Mouse (Mus musculus): Measurements from ENCODE around the gene Egfem1. TPM values are rescaled to one million over a fixed set of nuclear protein-coding genes. Genes with fewer than 3 reads are reported as not detected.

The Egfem1 gene
- polyA plus RNA-seq, 1 experiment from 2014 or later, result 1.4 TPM

DNA sequence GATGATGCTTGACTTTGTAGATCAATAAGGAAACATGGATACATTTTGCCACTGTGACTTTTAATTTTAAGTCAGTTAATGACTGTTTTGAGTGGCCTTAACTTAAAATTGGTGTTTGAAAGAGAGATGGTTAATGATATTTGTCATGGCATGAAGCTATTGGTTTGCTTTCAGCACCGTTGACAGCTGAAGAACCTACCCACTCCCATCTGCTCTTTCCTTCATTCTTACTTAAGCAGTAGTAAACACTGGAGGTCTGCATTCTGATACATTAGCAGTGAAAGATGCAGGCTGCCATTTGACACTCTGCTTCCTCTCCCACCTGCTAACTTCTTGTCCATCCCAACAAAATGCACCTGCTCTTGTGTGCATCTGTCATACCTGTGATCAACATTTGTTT is 537.8 kb downstream of the Egfem1 start:
- WGBS, result 83% methylated on average over 1 of the region's 1 CpGs
- H3K36me3 ChIP-seq (ENCODE audit: insufficient read depth, low read length), result no peaks in the 10 kb centered on the region
- H3K9me3 ChIP-seq (ENCODE audit: low read length), result no peaks in the 10 kb centered on the region
- no peak overlapping the region for H3K27ac ChIP-seq (ENCODE audit: low read length)
- ATAC-seq (ENCODE audit: low FRiP score, low TSS enrichment), result no peak
- no peak overlapping the region for H3K9ac ChIP-seq (replicated peaks; ENCODE audit: low read length)
- H3K4me3 ChIP-seq (ENCODE audit: low read length), result no peak overlapping the region
- H3K4me1 ChIP-seq (ENCODE audit: insufficient read depth, low read length), result no peaks in the 10 kb centered on the region
- H3K27me3 ChIP-seq (ENCODE audit: insufficient read depth, low read length), result no peaks in the 10 kb centered on the region
- no peak overlapping the region for H3K4me2 ChIP-seq (replicated peaks; ENCODE audit: low read depth, low read length)

DNA sequence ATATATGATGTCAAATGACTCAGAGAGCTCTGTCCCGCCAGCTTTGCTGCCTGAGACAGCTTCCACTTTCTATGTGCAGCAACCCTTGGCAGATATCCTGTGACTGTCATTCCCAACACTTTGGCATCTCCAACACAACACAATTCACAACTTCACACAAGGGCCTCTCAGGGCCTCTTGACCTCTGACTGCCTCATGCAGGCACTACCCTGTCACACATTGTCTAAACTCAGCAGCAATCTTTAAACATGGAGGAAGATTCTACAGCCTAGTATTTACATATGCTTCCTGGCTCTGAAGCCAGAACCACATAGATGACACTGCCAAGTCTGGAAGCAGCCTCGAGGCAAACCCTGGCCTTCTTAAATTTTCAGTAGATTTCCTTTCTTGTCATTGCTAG is 558.0 kb downstream of the Egfem1 start:
- no peaks in the 10 kb centered on the region for H3K36me3 ChIP-seq (ENCODE audit: insufficient read depth, low read length)
- no peak overlapping the region for H3K27ac ChIP-seq (ENCODE audit: low read length)
- no peak overlapping the region for H3K4me3 ChIP-seq (ENCODE audit: low read length)
- H3K4me2 ChIP-seq (replicated peaks; ENCODE audit: low read depth, low read length), result no peak overlapping the region
- no peaks in the 10 kb centered on the region for H3K4me1 ChIP-seq (ENCODE audit: insufficient read depth, low read length)
- WGBS, result 65% methylated on average over 2 of the region's 2 CpGs
- no peaks in the 10 kb centered on the region for H3K27me3 ChIP-seq (ENCODE audit: insufficient read depth, low read length)
- no peak for ATAC-seq (ENCODE audit: low FRiP score, low TSS enrichment)
- H3K9me3 ChIP-seq (ENCODE audit: low read length), result no peaks in the 10 kb centered on the region
- H3K9ac ChIP-seq (replicated peaks; ENCODE audit: low read length), result no peak overlapping the region

DNA sequence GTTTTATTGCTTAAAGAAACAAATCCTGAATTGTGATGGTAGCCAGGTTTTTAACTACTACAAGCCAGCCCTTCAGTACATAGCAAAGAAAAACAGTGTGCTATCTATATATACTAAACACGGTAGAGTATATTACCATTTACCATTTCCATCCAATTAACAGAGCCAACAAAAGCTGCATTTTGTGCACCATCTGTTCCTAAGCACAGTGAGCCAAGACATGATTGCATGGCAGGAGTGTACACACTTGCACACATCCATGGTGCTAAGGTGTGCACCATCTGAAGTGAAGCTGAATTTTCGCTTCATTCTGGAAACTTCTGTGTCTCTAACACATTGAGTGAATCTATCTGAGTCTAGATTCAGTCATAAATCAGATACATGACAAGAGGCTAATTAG is 585.0 kb downstream of the Egfem1 start:
- 81% methylated on average over 2 of the region's 2 CpGs for WGBS
- no peak overlapping the region for H3K9ac ChIP-seq (replicated peaks; ENCODE audit: low read length)

DNA sequence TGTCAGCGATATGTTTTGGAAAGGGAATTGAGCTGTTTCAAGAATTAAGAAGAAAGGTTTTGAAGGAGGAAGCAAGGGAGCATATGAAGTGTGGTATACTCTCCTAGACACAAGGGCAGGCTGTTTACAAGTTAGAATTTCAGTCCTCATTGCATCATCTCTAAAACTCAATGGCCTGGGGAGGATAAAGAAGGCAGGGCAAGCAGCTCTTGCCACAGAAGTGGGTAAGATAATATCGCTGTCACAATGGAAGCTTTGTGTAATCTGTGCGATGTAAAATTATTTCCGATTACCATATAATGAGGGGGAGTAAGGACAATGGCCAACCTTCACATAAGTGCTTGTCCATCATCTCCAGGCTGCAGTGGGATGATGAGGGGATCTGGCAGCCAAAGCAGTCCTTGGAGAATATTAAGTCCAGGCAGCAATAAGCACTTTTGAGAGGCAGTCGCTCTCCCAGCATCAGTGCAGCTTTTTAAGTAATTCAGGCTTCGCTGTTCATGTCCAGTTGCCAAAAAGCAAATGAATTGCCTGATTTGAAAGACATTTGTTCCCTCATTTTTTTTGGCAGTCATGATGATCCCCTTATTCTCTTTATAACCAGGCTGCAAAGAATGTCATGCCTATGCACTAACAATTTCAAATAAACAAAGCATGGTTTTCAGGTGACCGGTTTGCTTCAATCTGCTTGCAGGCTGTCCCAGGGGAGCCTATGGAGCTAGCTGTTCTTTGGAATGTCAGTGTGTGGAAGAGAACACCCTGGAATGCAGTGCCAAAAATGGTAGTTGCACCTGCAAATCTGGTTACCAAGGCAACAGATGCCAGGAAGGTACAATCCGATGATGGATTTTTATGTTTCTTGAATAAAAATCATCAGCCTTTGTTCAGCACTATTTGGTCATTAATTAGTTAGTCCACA is 607.8 kb downstream of the Egfem1 start:
- Histone ChIP-seq H3K4me2 (replicated peaks; ENCODE audit: low read depth, low read length) (no peak overlapping the region), H3K27me3 (ENCODE audit: insufficient read depth, low read length) (no peaks in the 10 kb centered on the region), H3K27ac (ENCODE audit: low read length) (no peak overlapping the region), H3K9me3 (ENCODE audit: low read length) (no peaks in the 10 kb centered on the region), H3K4me1 (ENCODE audit: insufficient read depth, low read length) (no peaks in the 10 kb centered on the region), H3K36me3 (ENCODE audit: insufficient read depth, low read length) (no peaks in the 10 kb centered on the region), H3K4me3 (ENCODE audit: low read length) (no peak overlapping the region), H3K9ac (replicated peaks; ENCODE audit: low read length) (no peak overlapping the region)
- WGBS, result 91% methylated on average over 8 of the region's 8 CpGs
- ATAC-seq (ENCODE audit: low FRiP score, low TSS enrichment), result no peak

More for the DNA sequence above, 585.0 kb downstream of the Egfem1 start:
- Histone ChIP-seq H3K4me1 (ENCODE audit: insufficient read depth, low read length) (no peaks in the 10 kb centered on the region), H3K4me3 (ENCODE audit: low read length) (no peak overlapping the region), H3K27me3 (ENCODE audit: insufficient read depth, low read length) (no peaks in the 10 kb centered on the region), H3K27ac (ENCODE audit: low read length) (no peak overlapping the region), H3K36me3 (ENCODE audit: insufficient read depth, low read length) (no peaks in the 10 kb centered on the region), H3K4me2 (replicated peaks; ENCODE audit: low read depth, low read length) (no peak overlapping the region), H3K9me3 (ENCODE audit: low read length) (no peaks in the 10 kb centered on the region)
- no peak for ATAC-seq (ENCODE audit: low FRiP score, low TSS enrichment)

DNA sequence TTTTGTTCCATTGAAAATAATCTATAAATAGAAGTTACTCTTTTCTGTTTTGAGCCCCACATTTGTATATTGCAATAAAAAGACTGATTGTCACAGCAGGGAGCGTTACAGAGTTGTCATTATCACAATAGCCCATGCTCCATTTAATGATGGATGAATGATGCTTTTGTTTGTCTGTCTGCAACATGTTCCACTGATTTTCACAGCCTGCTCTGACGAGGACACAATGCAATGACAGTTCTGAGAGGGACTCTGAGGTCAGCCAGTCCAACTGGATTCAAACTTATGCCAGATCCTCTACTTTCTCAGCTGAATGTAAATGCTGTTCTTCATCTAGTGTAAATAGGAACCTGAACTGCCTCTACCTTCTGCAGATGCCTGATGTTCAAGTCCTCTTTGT is 619.3 kb downstream of the Egfem1 start:
- H3K36me3 ChIP-seq (ENCODE audit: insufficient read depth, low read length), result no peaks in the 10 kb centered on the region
- no peak overlapping the region for H3K27ac ChIP-seq (ENCODE audit: low read length)
- ATAC-seq (ENCODE audit: low FRiP score, low TSS enrichment), result no peak
- no peak overlapping the region for H3K4me3 ChIP-seq (ENCODE audit: low read length)
- no peak overlapping the region for H3K4me2 ChIP-seq (replicated peaks; ENCODE audit: low read depth, low read length)
- H3K27me3 ChIP-seq (ENCODE audit: insufficient read depth, low read length), result no peaks in the 10 kb centered on the region
- no peak overlapping the region for H3K9ac ChIP-seq (replicated peaks; ENCODE audit: low read length)
- 66% methylated on average over 2 of the region's 2 CpGs for WGBS
- H3K4me1 ChIP-seq (ENCODE audit: insufficient read depth, low read length), result no peaks in the 10 kb centered on the region
- no peaks in the 10 kb centered on the region for H3K9me3 ChIP-seq (ENCODE audit: low read length)

DNA sequence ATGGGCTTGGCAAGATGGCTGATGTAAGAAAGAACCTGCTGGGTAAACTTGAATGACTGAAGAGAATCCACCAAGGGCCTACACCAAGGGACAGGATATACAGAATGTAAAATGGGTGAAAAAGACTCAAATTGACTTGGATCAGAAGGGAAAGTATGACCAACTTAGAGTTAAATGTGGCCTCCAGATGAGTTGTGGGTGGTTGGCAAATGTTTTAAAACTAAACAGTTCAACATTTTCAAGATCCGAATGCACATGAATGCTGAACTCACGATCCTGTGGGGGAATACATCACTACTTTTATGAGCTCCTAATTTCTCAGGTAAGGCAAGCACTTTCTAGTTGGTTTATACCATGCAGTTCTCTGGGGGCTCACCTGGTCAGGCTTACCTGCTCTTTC is 625.0 kb downstream of the Egfem1 start:
- no peak overlapping the region for H3K4me3 ChIP-seq (ENCODE audit: low read length)
- H3K4me1 ChIP-seq (ENCODE audit: insufficient read depth, low read length), result no peaks in the 10 kb centered on the region
- no peak overlapping the region for H3K9ac ChIP-seq (replicated peaks; ENCODE audit: low read length)
- no peaks in the 10 kb centered on the region for H3K27me3 ChIP-seq (ENCODE audit: insufficient read depth, low read length)
- H3K9me3 ChIP-seq (ENCODE audit: low read length), result no peaks in the 10 kb centered on the region
- H3K4me2 ChIP-seq (replicated peaks; ENCODE audit: low read depth, low read length), result no peak overlapping the region
- no peaks in the 10 kb centered on the region for H3K36me3 ChIP-seq (ENCODE audit: insufficient read depth, low read length)
- no peak for ATAC-seq (ENCODE audit: low FRiP score, low TSS enrichment)
- WGBS, result 84% methylated on average over 2 of the region's 2 CpGs
- no peak overlapping the region for H3K27ac ChIP-seq (ENCODE audit: low read length)

DNA sequence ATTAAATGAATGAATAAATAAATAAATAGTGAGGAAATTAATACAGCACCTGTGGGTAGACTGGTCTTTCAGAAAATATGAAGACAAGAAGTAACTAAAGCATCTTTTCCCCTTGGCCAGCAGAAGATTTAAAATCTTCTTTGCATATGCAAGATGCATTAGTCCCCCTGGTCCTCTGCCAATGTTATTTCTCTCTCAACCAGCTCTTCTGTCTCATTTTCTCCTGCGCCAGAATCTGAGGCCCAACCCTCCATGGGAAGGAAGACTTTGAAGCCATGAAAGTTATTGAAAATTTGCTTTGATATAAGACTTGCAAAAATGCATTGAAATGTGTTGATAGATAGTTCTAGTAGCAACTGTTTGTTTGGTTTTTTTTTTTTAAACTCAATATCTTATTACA is 625.6 kb downstream of the Egfem1 start:
- ATAC-seq (ENCODE audit: low FRiP score, low TSS enrichment), result no peak
- H3K27ac ChIP-seq (ENCODE audit: low read length), result no peak overlapping the region
- H3K36me3 ChIP-seq (ENCODE audit: insufficient read depth, low read length), result no peaks in the 10 kb centered on the region
- no peaks in the 10 kb centered on the region for H3K4me1 ChIP-seq (ENCODE audit: insufficient read depth, low read length)
- no peaks in the 10 kb centered on the region for H3K9me3 ChIP-seq (ENCODE audit: low read length)
- H3K9ac ChIP-seq (replicated peaks; ENCODE audit: low read length), result no peak overlapping the region
- H3K27me3 ChIP-seq (ENCODE audit: insufficient read depth, low read length), result no peaks in the 10 kb centered on the region
- WGBS, result 84% methylated on average over 1 of the region's 1 CpGs
- H3K4me2 ChIP-seq (replicated peaks; ENCODE audit: low read depth, low read length), result no peak overlapping the region
- H3K4me3 ChIP-seq (ENCODE audit: low read length), result no peak overlapping the region

DNA sequence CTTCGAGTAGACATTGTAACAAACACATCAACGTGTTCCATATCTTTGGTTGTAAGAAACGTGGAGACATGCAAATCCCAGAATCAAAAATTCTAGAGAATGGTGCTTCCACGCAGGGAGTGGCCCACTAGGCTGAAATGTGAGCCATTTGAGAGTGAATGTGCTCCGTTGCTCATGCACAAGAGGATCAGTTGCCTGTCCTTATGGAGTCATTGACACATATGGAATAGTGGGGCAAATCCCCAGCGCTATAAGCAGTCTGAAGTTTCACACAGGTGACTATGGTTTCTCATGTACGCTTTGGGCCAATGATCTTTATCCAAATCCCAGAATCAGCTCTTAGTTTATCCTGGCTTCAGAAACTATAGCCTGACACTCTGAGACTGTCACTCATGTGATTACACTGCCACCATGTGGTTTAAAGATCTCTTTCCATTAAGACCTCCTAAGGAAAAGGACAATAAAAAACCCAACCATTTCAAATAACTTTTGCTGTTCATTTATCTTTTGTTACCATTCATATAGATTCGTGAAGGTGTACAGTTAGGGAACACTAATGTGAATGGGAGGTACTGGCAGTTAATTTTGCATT is 644.6 kb downstream of the Egfem1 start:
- Histone ChIP-seq H3K36me3 (ENCODE audit: insufficient read depth, low read length) (no peaks in the 10 kb centered on the region), H3K4me1 (ENCODE audit: insufficient read depth, low read length) (no peaks in the 10 kb centered on the region), H3K4me3 (ENCODE audit: low read length) (no peak overlapping the region), H3K9ac (replicated peaks; ENCODE audit: low read length) (no peak overlapping the region), H3K27ac (ENCODE audit: low read length) (no peak overlapping the region), H3K27me3 (ENCODE audit: insufficient read depth, low read length) (no peaks in the 10 kb centered on the region), H3K9me3 (ENCODE audit: low read length) (no peaks in the 10 kb centered on the region), H3K4me2 (replicated peaks; ENCODE audit: low read depth, low read length) (no peak overlapping the region)
- WGBS, result 60% methylated on average over 8 of the region's 8 CpGs
- ATAC-seq (ENCODE audit: low FRiP score, low TSS enrichment), result no peak

DNA sequence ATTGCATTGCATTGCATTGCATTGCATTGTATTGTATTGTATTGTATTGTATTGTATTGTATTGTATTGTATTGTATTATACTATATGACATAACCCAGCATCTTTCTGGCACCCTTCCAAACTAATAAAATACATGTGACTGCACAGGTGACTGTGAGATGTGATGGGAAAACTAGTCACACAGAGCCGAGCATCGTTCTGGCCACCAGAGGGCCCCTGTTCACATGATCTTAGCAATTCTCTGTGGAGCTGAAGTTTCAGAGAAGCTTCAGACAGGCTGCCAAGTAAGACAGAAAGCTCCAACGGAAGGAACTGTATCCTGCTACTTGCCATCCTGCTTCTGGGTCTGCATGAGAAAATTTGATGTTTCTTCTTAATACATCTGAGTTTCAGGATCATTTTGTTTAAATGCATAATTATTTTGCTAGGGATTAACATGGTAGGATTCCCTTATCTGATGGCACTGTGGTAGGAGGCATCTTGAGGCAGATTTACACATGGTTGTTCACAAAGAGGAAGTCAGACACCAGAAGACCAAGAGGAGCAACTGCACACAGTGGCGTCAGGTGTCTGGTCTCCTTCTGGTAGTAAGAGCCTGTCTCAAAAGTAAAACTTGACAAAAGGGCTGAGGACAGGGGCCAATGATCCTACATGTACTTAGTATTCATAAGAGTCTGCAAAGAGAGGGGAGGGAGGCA is 648.4 kb downstream of the Egfem1 start:
- no peaks in the 10 kb centered on the region for H3K36me3 ChIP-seq (ENCODE audit: insufficient read depth, low read length)
- no peaks in the 10 kb centered on the region for H3K4me1 ChIP-seq (ENCODE audit: insufficient read depth, low read length)
- 18% methylated on average over 4 of the region's 4 CpGs for WGBS
- H3K27ac ChIP-seq (ENCODE audit: low read length), result no peak overlapping the region
- no peak overlapping the region for H3K4me3 ChIP-seq (ENCODE audit: low read length)
- no peaks in the 10 kb centered on the region for H3K9me3 ChIP-seq (ENCODE audit: low read length)
- no peak overlapping the region for H3K9ac ChIP-seq (replicated peaks; ENCODE audit: low read length)
- peak; percentile 39; the same call in 1 of the 2 replicates for ATAC-seq (ENCODE audit: low FRiP score, low TSS enrichment)
- no peak overlapping the region for H3K4me2 ChIP-seq (replicated peaks; ENCODE audit: low read depth, low read length)
- H3K27me3 ChIP-seq (ENCODE audit: insufficient read depth, low read length), result no peaks in the 10 kb centered on the region

DNA sequence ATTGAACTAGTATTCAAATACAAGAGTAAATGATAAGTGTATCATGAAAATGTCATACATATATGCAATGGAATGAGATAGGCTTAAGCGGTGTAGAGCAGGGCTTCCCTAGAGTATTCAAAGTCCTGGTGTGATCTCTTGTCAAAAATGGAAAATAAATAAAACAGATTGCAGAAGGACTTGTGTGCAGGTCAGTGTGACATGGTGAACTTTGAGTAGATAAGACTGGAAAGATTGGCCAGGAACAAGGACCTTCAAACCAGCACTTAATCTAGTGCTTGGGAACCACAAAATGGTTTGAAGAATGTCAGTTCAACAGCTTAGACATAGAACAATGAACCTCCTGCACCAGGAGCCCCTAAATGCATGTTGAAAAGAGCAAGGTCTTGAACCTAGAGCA is 649.7 kb downstream of the Egfem1 start:
- Histone ChIP-seq H3K4me2 (replicated peaks; ENCODE audit: low read depth, low read length) (no peak overlapping the region), H3K4me1 (ENCODE audit: insufficient read depth, low read length) (no peaks in the 10 kb centered on the region), H3K9me3 (ENCODE audit: low read length) (no peaks in the 10 kb centered on the region), H3K9ac (replicated peaks; ENCODE audit: low read length) (no peak overlapping the region), H3K4me3 (ENCODE audit: low read length) (no peak overlapping the region), H3K27me3 (ENCODE audit: insufficient read depth, low read length) (no peaks in the 10 kb centered on the region), H3K36me3 (ENCODE audit: insufficient read depth, low read length) (no peaks in the 10 kb centered on the region), H3K27ac (ENCODE audit: low read length) (no peak overlapping the region)
- no peak for ATAC-seq (ENCODE audit: low FRiP score, low TSS enrichment)
- 92% methylated on average over 1 of the region's 1 CpGs for WGBS
